Mouse (Mus musculus): Measurements from ENCODE around the gene Eif3d. TPM values are rescaled to one million over a fixed set of nuclear protein-coding genes. Genes with fewer than 3 reads are reported as not detected.

Gene Eif3d
- 40.3 TPM for polyA plus RNA-seq (2014; fragmentation: Illumina TruSeq; extraction: RNeasy Lipid Tissue Mini Kit (QIAGEN cat#74804); ENCODE audit: low read depth, low replicate concordance)

DNA sequence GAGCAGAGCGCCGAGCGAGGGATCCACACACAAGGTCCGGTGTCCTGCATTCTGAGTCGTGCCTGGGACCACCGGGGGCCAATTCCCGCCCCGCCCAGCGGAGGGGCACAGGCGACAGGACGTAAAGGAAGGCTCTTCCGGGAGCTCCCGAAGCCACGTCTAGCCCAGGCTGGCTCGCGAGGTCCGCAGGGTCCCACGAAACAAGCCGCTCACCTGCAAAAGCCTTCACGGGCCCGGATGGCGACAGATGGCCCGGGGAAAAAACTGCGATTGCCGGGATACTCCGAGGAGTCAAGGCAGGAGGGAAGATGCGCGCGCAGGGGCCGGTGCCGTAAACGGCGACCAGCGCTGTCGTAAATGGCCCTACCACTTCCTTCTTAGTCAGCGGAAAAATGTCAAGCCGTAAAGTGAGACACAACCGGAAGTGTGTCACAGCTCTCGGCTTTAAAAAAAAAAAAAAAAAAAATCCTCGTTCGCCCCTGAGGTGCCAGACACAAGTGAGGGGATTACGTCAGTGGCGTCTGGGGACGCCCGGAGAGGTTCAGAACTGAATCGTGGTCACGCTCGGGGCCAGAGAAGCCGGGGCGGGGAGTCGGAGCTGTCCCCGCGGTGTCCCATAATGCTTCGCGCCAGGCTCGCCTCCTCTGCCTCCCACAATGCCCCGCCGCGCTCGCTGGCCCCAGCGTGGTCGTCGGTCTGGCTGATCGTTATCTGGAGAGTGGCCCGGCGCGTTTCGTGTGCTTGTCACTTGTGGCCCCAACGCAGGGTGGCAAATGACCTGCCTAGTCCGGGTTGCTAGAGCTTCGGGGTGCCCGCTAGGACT, at the start of gene Eif3d:
Eif3d (minus strand) TSS at position 344 of the 823 bp plus-strand sequence.

DNA sequence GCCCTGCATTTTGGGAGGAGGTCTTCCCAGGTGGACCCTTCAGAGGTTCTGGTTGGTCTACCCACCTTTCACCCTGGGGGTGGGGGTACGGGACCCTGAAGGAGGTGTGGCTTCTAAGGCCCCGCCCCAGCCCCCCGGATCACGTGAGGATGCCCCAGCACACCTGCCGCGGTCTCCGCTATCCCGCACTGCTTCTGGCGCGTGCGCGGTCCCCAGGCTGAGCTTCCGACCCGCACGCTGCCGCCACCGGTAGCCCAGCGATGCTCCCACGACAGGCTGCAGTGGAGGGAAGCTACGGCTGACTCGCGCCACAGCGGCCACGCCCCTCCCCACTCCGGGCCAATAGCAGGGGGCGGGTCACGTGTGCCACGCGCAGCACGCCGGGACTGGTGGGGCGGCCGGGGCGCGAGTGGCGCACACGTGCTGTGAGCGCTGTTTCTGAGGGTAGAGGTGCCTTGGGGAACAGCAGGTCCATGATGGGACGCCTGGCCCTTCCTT, 14.2 kb downstream of the Eif3d start, which contains the start of gene Foxred2:
Foxred2 (minus strand) TSS at position 319 of the 498 bp plus-strand sequence.

DNA sequence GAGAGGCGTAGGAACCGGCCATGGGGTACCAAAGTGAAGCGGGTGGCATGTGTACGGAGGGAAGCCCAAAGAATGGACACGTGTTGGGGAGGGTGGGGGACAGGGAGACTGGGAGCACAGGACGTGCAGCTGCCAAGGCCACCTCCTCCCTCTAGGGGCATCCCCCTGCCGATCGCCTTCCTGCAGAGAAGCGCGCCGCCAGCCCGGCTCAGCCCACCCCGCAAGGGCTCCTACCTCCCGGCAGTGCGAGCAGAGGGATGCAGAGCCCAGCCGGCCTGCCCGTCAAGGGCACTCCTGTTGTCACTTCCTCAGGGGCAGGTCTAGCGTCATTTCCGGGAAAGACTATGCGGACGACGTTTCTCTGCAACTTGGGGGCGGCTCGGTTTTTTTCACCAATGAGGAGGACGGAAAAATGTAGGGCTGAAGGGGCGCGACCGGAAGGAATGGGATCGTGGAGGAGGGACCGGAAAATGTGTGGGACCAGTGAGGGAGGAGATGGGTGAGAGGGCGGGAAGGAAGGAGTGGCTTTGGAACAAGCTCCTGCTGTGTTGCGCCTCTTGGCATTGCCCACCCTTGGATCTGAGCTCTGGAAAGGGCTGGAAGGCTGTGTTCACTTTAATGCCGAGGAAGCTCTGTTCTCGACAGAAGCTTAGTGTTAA, 41.8 kb downstream of the Eif3d start, which contains the start of gene Txn2:
Txn2 (minus strand) TSS at position 334 of the 659 bp plus-strand sequence.

Other genes starting within 250 kb of the Eif3d start
- gene Apol9b, start 241.8 kb downstream of the Eif3d start, polyA plus RNA-seq (2014; fragmentation: Illumina TruSeq; extraction: RNeasy Lipid Tissue Mini Kit (QIAGEN cat#74804); ENCODE audit: low read depth, low replicate concordance), result not detected
- gene Apol8, start 213.8 kb downstream of the Eif3d start, polyA plus RNA-seq (2014; fragmentation: Illumina TruSeq; extraction: RNeasy Lipid Tissue Mini Kit (QIAGEN cat#74804); ENCODE audit: low read depth, low replicate concordance), result not detected
- 1.1 TPM for gene Myh9, start 128.6 kb downstream of the Eif3d start, polyA plus RNA-seq (2014; fragmentation: Illumina TruSeq; extraction: RNeasy Lipid Tissue Mini Kit (QIAGEN cat#74804); ENCODE audit: low read depth, low replicate concordance)
- 28.1 TPM for gene Txn2, start 41.8 kb downstream of the Eif3d start, polyA plus RNA-seq (2014; fragmentation: Illumina TruSeq; extraction: RNeasy Lipid Tissue Mini Kit (QIAGEN cat#74804); ENCODE audit: low read depth, low replicate concordance)
- 0.76 TPM for gene Foxred2, start 14.1 kb downstream of the Eif3d start, polyA plus RNA-seq (2014; fragmentation: Illumina TruSeq; extraction: RNeasy Lipid Tissue Mini Kit (QIAGEN cat#74804); ENCODE audit: low read depth, low replicate concordance)
- 0.03 TPM for gene Cacng2, start 149.2 kb upstream of the Eif3d start, polyA plus RNA-seq (2014; fragmentation: Illumina TruSeq; extraction: RNeasy Lipid Tissue Mini Kit (QIAGEN cat#74804); ENCODE audit: low read depth, low replicate concordance)
- 11.5 TPM for gene Ift27, start 203.3 kb upstream of the Eif3d start, polyA plus RNA-seq (2014; fragmentation: Illumina TruSeq; extraction: RNeasy Lipid Tissue Mini Kit (QIAGEN cat#74804); ENCODE audit: low read depth, low replicate concordance)
- gene Pvalb, start 235.6 kb upstream of the Eif3d start, polyA plus RNA-seq (2014; fragmentation: Illumina TruSeq; extraction: RNeasy Lipid Tissue Mini Kit (QIAGEN cat#74804); ENCODE audit: low read depth, low replicate concordance), result not detected

All from testis, adult 10 weeks (tissue).